Mouse (Mus musculus): ENCODE measurements at regions not wholly inside any gene's neighbourhood (a gene's known extent, or its start where the extent isn't known, plus 50 kb on each side); places are given as distances from the start of the nearest gene placed in this dataset.

DNA sequence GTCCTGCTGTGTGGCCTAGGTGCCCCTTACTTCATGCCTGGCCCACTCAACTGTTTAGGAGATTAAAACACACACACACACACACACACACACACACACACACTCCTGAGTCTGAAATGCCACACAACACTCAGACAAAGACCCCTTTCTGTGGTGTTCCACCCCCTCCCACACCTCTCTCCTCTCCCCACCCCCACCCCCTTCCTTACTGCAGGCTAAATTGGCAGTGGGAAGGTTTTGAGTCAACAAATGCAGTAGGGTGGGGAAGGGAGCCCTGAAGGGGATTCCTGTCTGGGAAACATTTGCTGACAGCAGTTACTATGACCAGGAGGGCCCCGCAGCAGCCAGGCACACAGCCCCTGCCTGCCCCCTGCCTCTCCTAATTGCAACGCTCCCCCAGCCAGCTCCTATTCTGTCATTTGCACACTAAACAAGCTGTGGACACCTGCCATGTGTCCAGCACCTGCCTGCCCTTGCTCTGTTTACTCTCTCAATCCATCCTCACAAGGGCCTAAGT is 69.5 kb downstream of the Ephb3 start:
- no peak for DNase-seq

- DNase-seq = no peak
These were observed 73.3 kb downstream of the Ephb3 start for GRCm38 (mm10) chr16:21277789-21278342.

GRCm38 (mm10) chr16:21278387-21278786 is 73.8 kb downstream of the Ephb3 start:
- DNase-seq = no peak

DNA sequence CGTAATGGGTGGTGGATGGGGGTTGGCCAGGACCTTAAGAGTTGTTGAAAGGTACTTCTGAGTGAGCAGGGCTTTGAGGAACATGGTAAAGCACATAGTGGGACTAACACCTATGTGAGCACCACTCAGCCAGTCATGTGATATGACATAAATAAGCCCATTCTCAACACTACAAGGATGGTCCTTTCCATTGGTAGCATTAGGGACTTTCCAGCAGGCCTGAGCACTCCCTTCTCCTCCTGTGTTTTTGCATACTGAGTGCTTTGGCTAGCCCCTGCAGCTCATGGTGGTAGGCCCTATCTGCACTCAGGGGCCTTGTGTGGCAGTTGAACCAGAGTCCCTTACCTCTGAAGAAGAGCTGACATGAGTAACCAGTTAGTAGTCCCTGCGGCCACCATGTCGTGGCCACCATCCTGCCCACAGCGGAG is 75.7 kb downstream of the Ephb3 start:
- peak; percentile 34 to 45 for DNase-seq

DNA sequence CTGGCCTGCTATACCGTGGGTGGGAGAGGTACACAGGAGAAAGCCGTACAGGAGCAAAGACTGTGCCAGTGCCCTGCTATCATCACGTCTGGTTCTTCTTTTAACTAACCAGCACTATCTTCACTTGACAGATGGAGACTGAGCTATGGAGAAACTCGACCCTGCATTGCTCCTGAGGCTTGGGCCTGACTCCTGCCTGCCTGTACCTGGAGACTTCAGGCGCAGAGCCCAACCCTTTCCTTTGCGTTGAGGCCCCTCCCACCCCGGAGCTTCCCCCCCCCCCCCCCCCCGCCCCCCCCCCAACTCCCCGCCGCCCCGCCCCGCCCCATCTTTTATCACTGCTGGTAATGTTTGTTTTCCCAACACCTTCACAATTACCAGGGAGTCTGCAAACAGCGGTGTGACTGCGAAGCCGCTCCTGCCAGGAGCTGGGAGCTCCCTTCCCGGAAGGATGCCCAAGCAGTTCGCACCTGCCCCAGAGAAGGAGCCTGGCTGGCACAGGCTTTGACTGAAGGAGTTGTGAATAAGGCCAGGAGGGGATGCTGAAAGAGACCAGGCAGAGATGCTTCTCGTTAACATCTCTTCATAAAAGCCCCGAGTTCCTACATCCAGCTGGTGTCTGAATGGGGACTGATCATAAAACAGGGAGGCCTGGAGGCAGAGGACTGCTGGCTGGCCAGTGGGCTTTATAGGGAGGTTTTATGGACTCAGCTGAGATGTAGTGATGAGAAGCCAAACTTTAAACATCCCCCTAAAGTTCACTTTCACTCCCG is 77.6 kb downstream of the Ephb3 start:
- DNase-seq = peak in 1 of 2 experiments; percentile 35

- peak in 1 of 2 experiments; percentile 53 for DNase-seq
These were observed 81.5 kb downstream of the Ephb3 start for GRCm38 (mm10) chr16:21286099-21286498.

GRCm38 (mm10) chr16:21289528-21289927 is 85.0 kb downstream of the Ephb3 start:
- DNase-seq = peak; percentile 79 to 81

DNA sequence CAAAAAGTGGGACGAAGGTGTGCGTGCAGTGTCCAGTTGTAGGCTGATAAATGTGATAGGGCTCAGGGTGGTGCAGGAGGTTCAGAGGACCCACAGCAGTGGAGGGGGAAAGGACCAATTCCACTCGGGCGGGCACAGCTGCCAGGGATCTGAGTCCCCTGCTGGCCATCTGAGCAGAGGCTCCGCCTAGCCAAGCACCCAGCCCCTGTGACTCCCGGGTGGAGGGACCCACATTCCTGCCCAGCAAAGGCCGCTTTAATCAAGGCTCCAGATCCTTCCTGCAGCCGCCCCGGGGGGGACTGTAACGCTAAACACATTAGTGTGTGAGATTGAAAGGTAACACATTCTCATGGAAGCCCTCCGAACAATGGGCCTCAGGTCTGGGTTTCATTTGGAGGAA is 88.5 kb downstream of the Ephb3 start:
- DNase-seq = no peak

DNA sequence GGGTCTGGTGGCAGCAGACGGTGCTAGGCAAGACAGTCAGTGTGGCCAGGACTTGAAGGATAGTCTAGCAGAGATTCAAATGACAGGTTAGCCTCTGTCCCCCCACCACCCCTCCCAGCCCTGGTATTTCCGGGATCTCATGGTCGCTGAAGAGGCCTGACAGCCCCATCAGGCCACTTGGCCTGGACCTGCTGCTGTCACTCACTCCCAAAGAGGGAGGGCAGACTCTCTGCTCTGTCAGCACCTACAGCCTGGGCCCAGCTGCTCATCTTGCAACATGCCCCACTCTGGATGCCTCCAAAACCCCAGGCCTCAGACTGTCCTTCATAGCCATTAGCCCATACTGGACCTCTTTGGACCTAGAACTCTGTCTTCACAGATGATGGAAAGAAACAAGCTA is 89.0 kb downstream of the Ephb3 start:
- peak in 1 of 2 experiments; percentile 45 for DNase-seq

GRCm38 (mm10) chr16:21294677-21295411 is 90.3 kb downstream of the Ephb3 start:
- DNase-seq = peak; percentile 70 to 79

- DNase-seq = no peak
These were observed 91.6 kb downstream of the Ephb3 start for GRCm38 (mm10) chr16:21295956-21296733.

GRCm38 (mm10) chr16:21296786-21297185 is 92.2 kb downstream of the Ephb3 start:
- no peak for DNase-seq

DNA sequence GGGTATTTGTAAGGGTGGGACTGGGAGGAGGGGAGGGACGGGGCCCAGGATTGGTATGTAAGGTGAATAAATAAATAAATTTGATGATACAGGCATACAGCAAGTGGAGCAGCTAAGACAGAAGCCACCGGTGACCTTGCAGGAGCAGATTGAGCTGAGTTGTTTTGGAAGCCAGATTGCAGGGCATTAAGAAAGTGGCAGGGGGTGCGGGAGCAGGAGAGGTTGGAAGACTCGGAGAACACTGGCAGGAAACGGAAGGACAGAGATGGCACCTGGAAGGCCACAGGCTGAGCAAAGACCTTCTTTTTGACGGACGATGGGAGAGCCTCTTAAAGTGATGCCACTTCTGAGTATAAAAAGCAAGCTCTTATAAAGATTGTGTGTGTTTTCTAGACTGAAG is 94.3 kb downstream of the Ephb3 start:
- DNase-seq = no peak

DNA sequence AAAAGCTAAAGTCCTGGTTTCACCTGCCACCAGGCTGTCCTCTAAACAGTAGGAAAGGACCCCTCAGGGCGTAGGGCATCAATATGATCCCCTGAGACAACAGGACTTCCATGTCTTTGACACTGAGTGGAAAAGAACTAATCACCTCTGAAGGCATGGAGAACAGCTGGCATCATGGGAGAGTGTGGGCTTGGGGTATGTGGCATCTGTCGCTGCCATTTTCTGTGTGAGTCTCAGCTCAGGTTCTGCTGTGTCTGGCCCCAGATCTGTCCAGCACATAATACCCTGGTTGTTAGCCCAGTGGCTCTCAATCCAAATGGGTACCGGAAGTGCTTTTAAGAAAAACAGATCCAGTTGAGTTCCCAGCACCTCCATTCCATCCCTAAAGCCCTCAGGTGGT is 101.3 kb downstream of the Ephb3 start:
- DNase-seq = no peak

DNA sequence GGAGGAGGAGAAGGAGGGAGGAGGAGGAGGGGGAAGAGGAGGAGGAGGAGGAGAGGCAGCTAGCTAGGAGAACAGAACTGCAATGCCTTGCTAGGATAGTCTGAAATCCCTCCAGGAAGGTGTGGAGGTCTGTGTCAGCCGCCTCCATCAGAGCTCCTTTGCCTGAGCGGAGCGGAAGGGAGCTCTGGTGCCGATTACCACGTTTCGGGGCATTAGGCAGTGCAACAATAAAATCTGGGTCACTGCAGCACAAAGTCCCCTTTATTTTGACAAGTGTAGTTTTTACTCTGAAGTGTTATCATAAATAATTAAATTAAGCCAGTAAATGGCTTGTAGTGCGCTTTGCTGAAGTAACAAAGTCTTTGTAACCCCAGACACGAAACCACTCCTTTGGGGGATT is 104.0 kb downstream of the Ephb3 start:
- no peak for DNase-seq

- peak; percentile 66 to 74 for DNase-seq
These were observed 106.4 kb downstream of the Ephb3 start for GRCm38 (mm10) chr16:21310636-21311615.

DNA sequence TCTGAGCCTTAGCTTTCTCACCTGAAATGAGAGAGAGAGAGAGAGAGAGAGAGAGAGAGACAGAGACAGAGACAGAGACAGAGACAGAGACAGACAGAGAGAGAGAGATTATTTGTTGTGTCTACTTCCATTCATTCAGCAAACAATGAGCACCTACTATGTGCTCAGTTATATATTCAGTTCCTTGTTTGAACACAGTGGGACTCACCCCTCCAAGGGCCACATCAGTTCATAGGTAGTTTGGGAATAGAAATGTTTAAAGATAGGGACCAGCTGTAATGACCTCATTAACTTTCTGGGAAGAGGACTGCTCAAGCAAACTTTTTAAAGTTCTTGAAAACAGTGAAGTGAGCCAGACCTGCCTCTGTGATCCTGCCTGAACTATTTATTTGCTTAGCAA is 107.2 kb downstream of the Ephb3 start:
- no peak for DNase-seq

DNA sequence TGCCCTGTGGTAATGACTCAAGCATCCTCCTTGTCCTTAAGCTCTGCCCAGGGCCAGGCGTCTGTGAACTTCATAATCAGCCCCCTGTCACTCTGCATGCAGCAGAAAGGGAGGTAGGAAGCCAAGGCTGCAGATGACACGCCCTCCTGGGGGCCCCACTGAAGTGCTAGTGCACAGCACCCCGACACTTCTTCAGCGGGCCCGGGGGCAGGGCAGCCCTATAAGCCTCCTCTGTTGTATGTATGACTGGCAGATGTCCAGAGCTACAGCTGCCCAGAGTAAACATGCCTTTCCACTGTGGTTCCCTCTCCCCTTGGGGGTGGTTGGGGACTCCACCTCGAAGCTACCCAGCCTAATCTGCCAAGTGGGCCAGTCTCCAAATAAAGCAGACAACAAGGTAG is 107.2 kb upstream of the Vps8 start:
- DNase-seq = no peak

- no peak for DNase-seq
These were observed 104.8 kb upstream of the Vps8 start for GRCm38 (mm10) chr16:21318009-21318639.

- DNase-seq = no peak
These were observed 104.1 kb upstream of the Vps8 start for GRCm38 (mm10) chr16:21318640-21319365.

Measured in lung, adult 18-20 months (tissue).